Mouse (Mus musculus) telencephalon, adult 2 months (tissue): ENCODE data around the gene Olfr250.
"Not testable (repeated sequence)": the region's sequence is repeated elsewhere in the genome, so short reads cannot be mapped to it uniquely, and the experiment has no call there.

Experiments used
- DNase-seq: peaks from one replicate; pipeline ENCODE4 v3.0.0-alpha.2; 2011; ENCODE audit warnings: low read depth, low spot score

Gene Olfr250

GRCm38 (mm10) chr9:38366596-38366995 lies at the start of gene Olfr250:
TSS of gene Olfr250 (plus strand) at chr9:38366896.
- no peak for DNase-seq

- DNase-seq = no peak
These were observed 37.9 kb upstream of the Olfr250 start, which contains the start of gene Olfr25 for GRCm38 (mm10) chr9:38328760-38329159. TSS of gene Olfr25 (plus strand) at chr9:38329060.

GRCm38 (mm10) chr9:38348111-38348510 lies 18.6 kb upstream of the Olfr250 start, which contains the start of gene Olfr898:
TSS of gene Olfr898 (plus strand) at chr9:38348411.
- no peak for DNase-seq

- DNase-seq = no peak
These were observed 10.1 kb downstream of the Olfr250 start, which contains the start of gene Olfr251 for GRCm38 (mm10) chr9:38376786-38377185. TSS of gene Olfr251 (plus strand) at chr9:38377086.

- DNase-seq = no peak
These were observed 34.7 kb downstream of the Olfr250 start, which contains the start of gene Olfr147 for GRCm38 (mm10) chr9:38401398-38401797. TSS of gene Olfr147 (plus strand) at chr9:38401698.

GRCm38 (mm10) chr9:38407502-38407901 lies 40.8 kb downstream of the Olfr250 start:
- not testable (repeated sequence) for DNase-seq

GRCm38 (mm10) chr9:38413502-38413901 lies 46.8 kb downstream of the Olfr250 start:
- DNase-seq = not testable (repeated sequence)
